Mouse (Mus musculus): ENCODE results near the gene Ccnb1ip1. TPM values are rescaled to one million over a fixed set of nuclear protein-coding genes. Genes with fewer than 3 reads are reported as not detected.
"Not testable (repeated sequence)": the region's sequence is repeated elsewhere in the genome, so short reads cannot be mapped to it uniquely, and the experiment has no call there.

Ccnb1ip1 gene
- not detected in 2 replicates for polyA plus RNA-seq (2016; fragmentation: Nextera tagmentation; extraction: Ambion mirVana)

- peak within 1 kb of the TSS; percentile 93 for H3K27ac ChIP-seq
- WGBS: under 1% methylated on average over 42 of the region's 42 CpGs
- peak; percentile 97 for ATAC-seq (ENCODE audit: low FRiP score)
- H3K9me3 ChIP-seq: no peaks in the 10 kb centered on the region
- peaks cover 3% of the 10 kb centered on the region; the same call in 1 of the 2 replicates for H3K4me1 ChIP-seq
- H3K4me2 ChIP-seq: peak within 1 kb of the TSS; percentile 55
- peaks cover 24% of the 10 kb centered on the region for H3K36me3 ChIP-seq (replicated peaks)
- peak within 1 kb of the TSS; percentile 52 for H3K4me3 ChIP-seq (replicated peaks)
- H3K27me3 ChIP-seq: no peaks in the 10 kb centered on the region
- H3K9ac ChIP-seq: peak within 1 kb of the TSS; percentile 69
These were observed at the start of gene Ccnb1ip1, which contains the start of gene Parp2 for GRCm38 (mm10) chr14:50807487-50808072. Gene Ccnb1ip1, minus strand, starts transcription at chr14:50807732. Gene Parp2, plus strand, starts transcription at chr14:50807841.

GRCm38 (mm10) chr14:50855788-50856187 is 48.3 kb upstream of the Ccnb1ip1 start:
- Histone ChIP-seq H3K4me1 (no peaks in the 10 kb centered on the region), H3K4me3 (replicated peaks) (no peak overlapping the region), H3K36me3 (replicated peaks) (no peaks in the 10 kb centered on the region), H3K27me3 (no peaks in the 10 kb centered on the region), H3K27ac (no peak overlapping the region), H3K9ac (no peak overlapping the region), H3K9me3 (no peaks in the 10 kb centered on the region), H3K4me2 (no peak overlapping the region)
- ATAC-seq (ENCODE audit: low FRiP score): no peak
- 87% methylated on average over 5 of the region's 5 CpGs for WGBS

GRCm38 (mm10) chr14:50837236-50837635 is 29.7 kb upstream of the Ccnb1ip1 start:
- no peak overlapping the region for H3K4me2 ChIP-seq
- no peaks in the 10 kb centered on the region for H3K27me3 ChIP-seq
- no peak overlapping the region for H3K27ac ChIP-seq
- no peak for ATAC-seq (ENCODE audit: low FRiP score)
- 59% methylated on average over 6 of the region's 6 CpGs for WGBS
- H3K9ac ChIP-seq: no peak overlapping the region
- H3K9me3 ChIP-seq: no peaks in the 10 kb centered on the region
- no peak overlapping the region for H3K4me3 ChIP-seq (replicated peaks)
- H3K4me1 ChIP-seq: no peaks in the 10 kb centered on the region
- no peaks in the 10 kb centered on the region for H3K36me3 ChIP-seq (replicated peaks)

GRCm38 (mm10) chr14:50834435-50834834 is 26.9 kb upstream of the Ccnb1ip1 start:
- Histone ChIP-seq H3K4me1 (no peaks in the 10 kb centered on the region), H3K27me3 (no peaks in the 10 kb centered on the region), H3K4me3 (replicated peaks) (no peak overlapping the region), H3K9ac (no peak overlapping the region), H3K27ac (no peak overlapping the region), H3K9me3 (no peaks in the 10 kb centered on the region), H3K4me2 (no peak overlapping the region), H3K36me3 (replicated peaks) (no peaks in the 10 kb centered on the region)
- no peak for ATAC-seq (ENCODE audit: low FRiP score)
- WGBS: 63% methylated on average over 2 of the region's 2 CpGs

- Histone ChIP-seq H3K9ac (no peak overlapping the region), H3K27me3 (no peaks in the 10 kb centered on the region), H3K4me1 (no peaks in the 10 kb centered on the region), H3K36me3 (replicated peaks) (no peaks in the 10 kb centered on the region), H3K4me3 (replicated peaks) (no peak overlapping the region), H3K27ac (no peak overlapping the region), H3K4me2 (no peak overlapping the region), H3K9me3 (no peaks in the 10 kb centered on the region)
- ATAC-seq (ENCODE audit: low FRiP score): no peak
- WGBS: 86% methylated on average over 10 of the region's 10 CpGs
These were observed 26.4 kb upstream of the Ccnb1ip1 start for GRCm38 (mm10) chr14:50833964-50834363.

- no peaks in the 10 kb centered on the region for H3K9me3 ChIP-seq
- 81% methylated on average over 3 of the region's 3 CpGs for WGBS
- ATAC-seq (ENCODE audit: low FRiP score): no peak
- H3K9ac ChIP-seq: no peak overlapping the region
- H3K36me3 ChIP-seq (replicated peaks): no peaks in the 10 kb centered on the region
- no peak overlapping the region for H3K4me3 ChIP-seq (replicated peaks)
- no peak overlapping the region for H3K27ac ChIP-seq
- no peaks in the 10 kb centered on the region for H3K27me3 ChIP-seq
- H3K4me1 ChIP-seq: no peaks in the 10 kb centered on the region
- H3K4me2 ChIP-seq: no peak overlapping the region
These were observed 22.3 kb upstream of the Ccnb1ip1 start for GRCm38 (mm10) chr14:50829878-50830277.

GRCm38 (mm10) chr14:50826579-50826978 is 19.0 kb upstream of the Ccnb1ip1 start:
- no peak overlapping the region for H3K4me3 ChIP-seq (replicated peaks)
- no peaks in the 10 kb centered on the region for H3K4me1 ChIP-seq

GRCm38 (mm10) chr14:50824219-50824618 is 16.7 kb upstream of the Ccnb1ip1 start:
- H3K4me2 ChIP-seq: no peak overlapping the region
- H3K27ac ChIP-seq: no peak overlapping the region
- ATAC-seq (ENCODE audit: low FRiP score): no peak
- no peak overlapping the region for H3K9ac ChIP-seq
- no peaks in the 10 kb centered on the region for H3K9me3 ChIP-seq
- H3K4me3 ChIP-seq (replicated peaks): no peak overlapping the region
- H3K4me1 ChIP-seq: no peaks in the 10 kb centered on the region
- WGBS: 92% methylated on average over 9 of the region's 9 CpGs
- no peaks in the 10 kb centered on the region for H3K27me3 ChIP-seq
- peaks cover 47% of the 10 kb centered on the region for H3K36me3 ChIP-seq (replicated peaks)

More at GRCm38 (mm10) chr14:50826579-50826978, 19.0 kb upstream of the Ccnb1ip1 start:
- Histone ChIP-seq H3K9ac (no peak overlapping the region), H3K27ac (no peak overlapping the region), H3K4me2 (no peak overlapping the region), H3K27me3 (no peaks in the 10 kb centered on the region), H3K36me3 (replicated peaks) (peaks cover 23% of the 10 kb centered on the region), H3K9me3 (no peaks in the 10 kb centered on the region)
- WGBS: 85% methylated on average over 4 of the region's 4 CpGs
- ATAC-seq (ENCODE audit: low FRiP score): no peak

- H3K9me3 ChIP-seq: no peaks in the 10 kb centered on the region
- H3K4me2 ChIP-seq: no peak overlapping the region
- H3K36me3 ChIP-seq (replicated peaks): peaks cover 54% of the 10 kb centered on the region
- ATAC-seq (ENCODE audit: low FRiP score): no peak
- H3K4me1 ChIP-seq: no peaks in the 10 kb centered on the region
- H3K9ac ChIP-seq: no peak overlapping the region
- no peaks in the 10 kb centered on the region for H3K27me3 ChIP-seq
- H3K27ac ChIP-seq: no peak overlapping the region
- no peak overlapping the region for H3K4me3 ChIP-seq (replicated peaks)
- 83% methylated on average over 2 of the region's 2 CpGs for WGBS
These were observed 15.7 kb upstream of the Ccnb1ip1 start for GRCm38 (mm10) chr14:50823240-50823639.

GRCm38 (mm10) chr14:50813060-50813459 is 5.5 kb upstream of the Ccnb1ip1 start:
- no peak for ATAC-seq (ENCODE audit: low FRiP score)
- H3K36me3 ChIP-seq (replicated peaks): peaks cover 59% of the 10 kb centered on the region
- H3K27ac ChIP-seq: no peak overlapping the region
- H3K4me1 ChIP-seq: peaks cover 3% of the 10 kb centered on the region; the same call in 1 of the 2 replicates
- H3K27me3 ChIP-seq: no peaks in the 10 kb centered on the region
- no peaks in the 10 kb centered on the region for H3K9me3 ChIP-seq
- WGBS: 91% methylated on average over 2 of the region's 2 CpGs
- no peak overlapping the region for H3K9ac ChIP-seq
- H3K4me2 ChIP-seq: no peak overlapping the region
- no peak overlapping the region for H3K4me3 ChIP-seq (replicated peaks)

- not testable (repeated sequence) for H3K27me3 ChIP-seq; H3K4me1 ChIP-seq; H3K4me3 ChIP-seq (replicated peaks); H3K9me3 ChIP-seq; H3K9ac ChIP-seq; ATAC-seq (ENCODE audit: low FRiP score); H3K27ac ChIP-seq
- peak overlapping the region; percentile 55 for H3K4me2 ChIP-seq
- WGBS: 86% methylated on average over 5 of the region's 5 CpGs
- H3K36me3 ChIP-seq (replicated peaks): peaks cover 13% of the 10 kb centered on the region
These were observed 1.1 kb downstream of the Ccnb1ip1 start for GRCm38 (mm10) chr14:50806469-50806868.

GRCm38 (mm10) chr14:50804683-50805082 is 2.8 kb downstream of the Ccnb1ip1 start:
- Histone ChIP-seq H3K4me1 (peaks cover 6% of the 10 kb centered on the region), H3K36me3 (replicated peaks) (no peaks in the 10 kb centered on the region), H3K27ac (no peak overlapping the region), H3K4me3 (replicated peaks) (no peak overlapping the region), H3K9ac (no peak overlapping the region), H3K4me2 (no peak overlapping the region), H3K27me3 (no peaks in the 10 kb centered on the region), H3K9me3 (no peaks in the 10 kb centered on the region)
- 74% methylated on average over 13 of the region's 13 CpGs for WGBS
- no peak for ATAC-seq (ENCODE audit: low FRiP score)

GRCm38 (mm10) chr14:50802843-50803562 is 4.5 kb downstream of the Ccnb1ip1 start:
- Histone ChIP-seq H3K36me3 (replicated peaks) (no peaks in the 10 kb centered on the region), H3K4me2 (no peak overlapping the region), H3K4me1 (peaks cover 3% of the 10 kb centered on the region; the same call in 1 of the 2 replicates), H3K9ac (no peak overlapping the region), H3K27me3 (no peaks in the 10 kb centered on the region), H3K27ac (no peak overlapping the region), H3K9me3 (no peaks in the 10 kb centered on the region), H3K4me3 (replicated peaks) (no peak overlapping the region)
- WGBS: 60% methylated on average over 4 of the region's 4 CpGs
- ATAC-seq (ENCODE audit: low FRiP score): no peak

Data from forebrain, embryonic 12.5 days (tissue).